Mouse (Mus musculus): ENCODE data around the gene Atp6v0d1. TPM values are rescaled to one million over a fixed set of nuclear protein-coding genes. Genes with fewer than 3 reads are reported as not detected.

Gene Atp6v0d1
- polyA plus RNA-seq, 1 experiment from 2014 or later = 110 TPM

GRCm38 (mm10) chr8:105531774-105532173, 34.1 kb downstream of the Atp6v0d1 start:
- Histone ChIP-seq H3K9me3 (no peaks in the 10 kb centered on the region), H3K4me1 (peaks cover 10% of the 10 kb centered on the region), H3K9ac (replicated peaks) (no peak overlapping the region), H3K27ac (replicated peaks) (no peak overlapping the region), H3K4me3 (no peak overlapping the region), H3K4me2 (replicated peaks) (no peak overlapping the region), H3K27me3 (no peaks in the 10 kb centered on the region), H3K36me3 (peaks cover 37% of the 10 kb centered on the region)
- ATAC-seq (ENCODE audit: low FRiP score, low read depth) = no peak
- 54% methylated on average over 2 of the region's 2 CpGs for WGBS

GRCm38 (mm10) chr8:105529271-105529670, 36.6 kb downstream of the Atp6v0d1 start:
- peaks cover 10% of the 10 kb centered on the region for H3K4me1 ChIP-seq
- H3K4me2 ChIP-seq (replicated peaks) = no peak overlapping the region
- peaks cover 39% of the 10 kb centered on the region for H3K36me3 ChIP-seq
- H3K27ac ChIP-seq (replicated peaks) = no peak overlapping the region
- no peak overlapping the region for H3K4me3 ChIP-seq
- no peaks in the 10 kb centered on the region for H3K27me3 ChIP-seq
- no peak for ATAC-seq (ENCODE audit: low FRiP score, low read depth)
- 74% methylated on average over 3 of the region's 3 CpGs for WGBS
- no peak overlapping the region for H3K9ac ChIP-seq (replicated peaks)
- no peaks in the 10 kb centered on the region for H3K9me3 ChIP-seq

- no peak overlapping the region for H3K9ac ChIP-seq (replicated peaks)
- no peak overlapping the region for H3K4me2 ChIP-seq (replicated peaks)
- peaks cover 50% of the 10 kb centered on the region for H3K36me3 ChIP-seq
- WGBS = 91% methylated on average over 1 of the region's 1 CpGs
- ATAC-seq (ENCODE audit: low FRiP score, low read depth) = no peak
- no peaks in the 10 kb centered on the region for H3K27me3 ChIP-seq
- H3K27ac ChIP-seq (replicated peaks) = no peak overlapping the region
- H3K4me1 ChIP-seq = peaks cover 3% of the 10 kb centered on the region; the same call in 1 of the 2 replicates
- H3K4me3 ChIP-seq = no peak overlapping the region
- H3K9me3 ChIP-seq = no peaks in the 10 kb centered on the region
Measured at GRCm38 (mm10) chr8:105528206-105528605, 37.6 kb downstream of the Atp6v0d1 start.

GRCm38 (mm10) chr8:105527110-105527509, 38.7 kb downstream of the Atp6v0d1 start:
- H3K9ac ChIP-seq (replicated peaks) = no peak overlapping the region
- H3K4me3 ChIP-seq = no peak overlapping the region
- no peak overlapping the region for H3K27ac ChIP-seq (replicated peaks)
- no peak for ATAC-seq (ENCODE audit: low FRiP score, low read depth)
- H3K9me3 ChIP-seq = no peaks in the 10 kb centered on the region
- 0 out of 2 replicates have a peak, but pooled peaks cover 3% of the 10 kb centered on the region for H3K4me1 ChIP-seq
- H3K4me2 ChIP-seq (replicated peaks) = no peak overlapping the region
- H3K36me3 ChIP-seq = peaks cover 61% of the 10 kb centered on the region
- 85% methylated on average over 2 of the region's 2 CpGs for WGBS
- H3K27me3 ChIP-seq = no peaks in the 10 kb centered on the region

- 90% methylated on average over 9 of the region's 9 CpGs for WGBS
- no peak overlapping the region for H3K4me2 ChIP-seq (replicated peaks)
- no peaks in the 10 kb centered on the region for H3K9me3 ChIP-seq
- H3K27me3 ChIP-seq = peaks cover 4% of the 10 kb centered on the region; the same call in 1 of the 2 replicates
- no peak overlapping the region for H3K9ac ChIP-seq (replicated peaks)
- no peak overlapping the region for H3K4me3 ChIP-seq
- no peak overlapping the region for H3K27ac ChIP-seq (replicated peaks)
- H3K4me1 ChIP-seq = peaks cover 38% of the 10 kb centered on the region
- peaks cover 40% of the 10 kb centered on the region for H3K36me3 ChIP-seq
- ATAC-seq (ENCODE audit: low FRiP score, low read depth) = no peak
Measured at GRCm38 (mm10) chr8:105522890-105523289, 43.0 kb downstream of the Atp6v0d1 start.

DNA sequence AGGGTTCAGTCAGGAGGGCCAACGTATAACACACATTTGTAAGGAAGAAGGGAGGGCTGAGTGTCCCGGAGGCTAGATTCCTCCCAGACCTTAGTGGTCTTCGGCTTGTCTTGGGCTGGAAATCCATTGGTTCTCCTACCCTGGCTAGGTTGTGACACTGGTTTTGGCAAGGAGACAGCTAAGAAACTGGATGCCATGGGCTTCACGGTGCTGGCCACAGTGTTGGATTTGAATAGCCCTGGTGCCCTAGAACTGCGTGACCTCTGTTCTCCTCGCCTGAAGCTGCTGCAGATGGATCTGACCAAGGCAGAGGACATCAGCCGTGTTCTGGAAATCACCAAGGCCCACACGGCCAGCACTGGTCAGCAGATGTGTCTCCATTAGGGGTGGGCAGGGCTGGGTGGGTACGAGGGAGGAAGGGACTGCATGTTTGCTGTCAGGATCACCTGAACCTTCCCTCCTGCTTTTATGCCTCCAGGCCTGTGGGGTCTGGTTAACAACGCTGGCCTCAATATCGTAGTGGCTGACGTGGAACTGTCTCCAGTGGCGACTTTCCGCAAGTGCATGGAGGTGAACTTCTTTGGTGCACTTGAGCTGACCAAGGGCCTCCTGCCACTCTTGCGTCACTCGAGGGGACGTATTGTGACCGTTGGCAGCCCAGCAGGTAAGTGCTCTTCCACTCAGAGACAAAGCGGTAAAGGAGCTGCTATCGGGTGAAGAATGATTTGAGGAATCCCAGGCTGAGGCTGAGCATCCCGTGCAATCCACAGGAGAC, 43.7 kb downstream of the Atp6v0d1 start:
- Histone ChIP-seq H3K4me3 (no peak overlapping the region), H3K9ac (replicated peaks) (no peak overlapping the region), H3K4me2 (replicated peaks) (no peak overlapping the region), H3K9me3 (no peaks in the 10 kb centered on the region), H3K36me3 (peaks cover 38% of the 10 kb centered on the region), H3K27me3 (peaks cover 11% of the 10 kb centered on the region), H3K4me1 (peaks cover 42% of the 10 kb centered on the region), H3K27ac (replicated peaks) (no peak overlapping the region; the same call in 1 of the 2 replicates)
- 83% methylated on average over 21 of the region's 21 CpGs for WGBS
- ATAC-seq (ENCODE audit: low FRiP score, low read depth) = no peak

DNA sequence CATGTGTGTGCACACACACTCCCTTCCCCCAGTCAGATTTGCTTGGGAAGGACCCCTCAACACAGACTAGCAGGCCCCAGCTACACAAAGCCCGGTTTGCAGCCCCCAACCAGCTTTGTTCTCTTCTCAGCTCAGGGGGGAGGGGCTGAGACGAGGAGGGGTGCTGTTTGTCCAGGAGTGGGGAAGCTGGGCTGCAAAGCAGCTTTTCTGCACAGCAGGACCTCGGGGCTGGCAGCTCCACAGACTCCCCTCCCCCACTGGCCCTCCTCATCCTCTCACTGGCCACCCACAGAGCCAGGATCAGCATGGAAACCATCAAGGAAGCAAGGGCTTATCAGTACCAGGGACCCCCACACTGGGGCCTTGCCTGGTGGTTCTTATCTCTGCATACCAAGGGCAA, 44.8 kb downstream of the Atp6v0d1 start:
- Histone ChIP-seq H3K4me2 (replicated peaks) (peak overlapping the region; percentile 96), H3K27ac (replicated peaks) (peak overlapping the region; percentile 80), H3K4me1 (peaks cover 49% of the 10 kb centered on the region), H3K4me3 (peak overlapping the region; percentile 67; the same call in 1 of the 2 replicates), H3K9ac (replicated peaks) (peak overlapping the region; percentile 34; the same call in 1 of the 2 replicates), H3K9me3 (no peaks in the 10 kb centered on the region), H3K27me3 (peaks cover 21% of the 10 kb centered on the region), H3K36me3 (peaks cover 35% of the 10 kb centered on the region)
- ATAC-seq (ENCODE audit: low FRiP score, low read depth) = peak; percentile 57
- WGBS = 0% methylated on average over 3 of the region's 3 CpGs

- peak overlapping the region; percentile 34; the same call in 1 of the 2 replicates for H3K9ac ChIP-seq (replicated peaks)
- WGBS = 22% methylated on average over 5 of the region's 5 CpGs
- peak overlapping the region; percentile 80 for H3K27ac ChIP-seq (replicated peaks)
- H3K4me2 ChIP-seq (replicated peaks) = peak overlapping the region; percentile 96
- H3K4me1 ChIP-seq = peaks cover 51% of the 10 kb centered on the region
- no peak for ATAC-seq (ENCODE audit: low FRiP score, low read depth)
- peak overlapping the region; percentile 67 for H3K4me3 ChIP-seq
- peaks cover 35% of the 10 kb centered on the region for H3K36me3 ChIP-seq
- H3K27me3 ChIP-seq = peaks cover 21% of the 10 kb centered on the region
- H3K9me3 ChIP-seq = no peaks in the 10 kb centered on the region
Measured at GRCm38 (mm10) chr8:105520521-105520920, 45.3 kb downstream of the Atp6v0d1 start.

DNA sequence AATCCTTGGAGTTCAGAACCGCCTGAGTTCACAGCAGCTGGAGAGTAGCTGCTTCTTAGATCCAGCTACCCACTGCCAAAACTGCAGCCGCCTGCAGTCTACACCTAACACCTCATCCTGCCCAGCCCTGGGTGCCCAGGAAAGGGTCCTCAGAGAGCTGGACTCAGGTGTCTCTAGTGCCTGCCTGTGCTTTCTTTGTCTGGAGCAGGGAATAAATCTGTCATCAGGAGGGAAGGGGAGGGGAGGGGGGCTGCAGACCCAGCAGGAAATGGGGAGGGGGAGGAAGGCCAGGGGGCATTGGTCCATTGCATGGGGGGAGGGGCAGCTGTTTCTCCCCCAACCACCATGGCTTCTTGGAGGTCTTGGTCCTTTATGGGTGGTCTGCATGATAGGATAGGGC, 46.3 kb downstream of the Atp6v0d1 start:
- no peak for ATAC-seq (ENCODE audit: low FRiP score, low read depth)
- Histone ChIP-seq H3K9ac (replicated peaks) (peak overlapping the region; percentile 91), H3K27me3 (peaks cover 30% of the 10 kb centered on the region), H3K4me1 (peaks cover 51% of the 10 kb centered on the region), H3K36me3 (peaks cover 26% of the 10 kb centered on the region), H3K4me3 (peak overlapping the region; percentile 67), H3K27ac (replicated peaks) (peak overlapping the region; percentile 80), H3K9me3 (no peaks in the 10 kb centered on the region), H3K4me2 (replicated peaks) (peak overlapping the region; percentile 96)
- 4% methylated on average over 2 of the region's 2 CpGs for WGBS

GRCm38 (mm10) chr8:105518436-105519313, 47.2 kb downstream of the Atp6v0d1 start, which contains the start of gene Hsd11b2:
Gene Hsd11b2 (plus strand): TSS chr8:105518755.
- Histone ChIP-seq H3K4me2 (replicated peaks) (peak within 1 kb of the TSS; percentile 96), H3K27me3 (peaks cover 30% of the 10 kb centered on the region), H3K9ac (replicated peaks) (peak within 1 kb of the TSS; percentile 91), H3K36me3 (peaks cover 17% of the 10 kb centered on the region), H3K9me3 (no peaks in the 10 kb centered on the region), H3K27ac (replicated peaks) (peak within 1 kb of the TSS; percentile 80), H3K4me3 (peak within 1 kb of the TSS; percentile 67), H3K4me1 (peaks cover 51% of the 10 kb centered on the region)
- peak; percentile 63 for ATAC-seq (ENCODE audit: low FRiP score, low read depth)
- under 1% methylated on average over 63 of the region's 68 CpGs for WGBS

- 46% methylated on average over 8 of the region's 8 CpGs for WGBS
- Histone ChIP-seq H3K27me3 (peaks cover 30% of the 10 kb centered on the region), H3K27ac (replicated peaks) (0 out of 2 replicates have a peak overlapping the region, but pooled peaks have one; percentile 25), H3K9ac (replicated peaks) (no peak overlapping the region), H3K4me3 (no peak overlapping the region), H3K4me2 (replicated peaks) (0 out of 2 replicates have a peak overlapping the region, but pooled peaks have one; percentile 2), H3K4me1 (peaks cover 51% of the 10 kb centered on the region), H3K9me3 (no peaks in the 10 kb centered on the region), H3K36me3 (peaks cover 3% of the 10 kb centered on the region)
- ATAC-seq (ENCODE audit: low FRiP score, low read depth) = no peak
Measured at GRCm38 (mm10) chr8:105517346-105517745, 48.5 kb downstream of the Atp6v0d1 start.
